Mouse (Mus musculus) liver, embryonic 14 days (tissue): ENCODE data around the gene Fam213a. TPM values are rescaled to one million over a fixed set of nuclear protein-coding genes. Genes with fewer than 3 reads are reported as not detected.

Experiments used
- polyA plus RNA-seq: library from polyadenylated mRNA; depleted of rRNA; stranded (reverse); fragments of >200 nt; gene quantifications from 2 replicates; pipeline ENCODE4 v1.2.3, GENCODE M21; 2012; rRNA removed

Fam213a gene
- polyA plus RNA-seq, result 37.3 and 41.3 TPM in 2 replicates

DNA sequence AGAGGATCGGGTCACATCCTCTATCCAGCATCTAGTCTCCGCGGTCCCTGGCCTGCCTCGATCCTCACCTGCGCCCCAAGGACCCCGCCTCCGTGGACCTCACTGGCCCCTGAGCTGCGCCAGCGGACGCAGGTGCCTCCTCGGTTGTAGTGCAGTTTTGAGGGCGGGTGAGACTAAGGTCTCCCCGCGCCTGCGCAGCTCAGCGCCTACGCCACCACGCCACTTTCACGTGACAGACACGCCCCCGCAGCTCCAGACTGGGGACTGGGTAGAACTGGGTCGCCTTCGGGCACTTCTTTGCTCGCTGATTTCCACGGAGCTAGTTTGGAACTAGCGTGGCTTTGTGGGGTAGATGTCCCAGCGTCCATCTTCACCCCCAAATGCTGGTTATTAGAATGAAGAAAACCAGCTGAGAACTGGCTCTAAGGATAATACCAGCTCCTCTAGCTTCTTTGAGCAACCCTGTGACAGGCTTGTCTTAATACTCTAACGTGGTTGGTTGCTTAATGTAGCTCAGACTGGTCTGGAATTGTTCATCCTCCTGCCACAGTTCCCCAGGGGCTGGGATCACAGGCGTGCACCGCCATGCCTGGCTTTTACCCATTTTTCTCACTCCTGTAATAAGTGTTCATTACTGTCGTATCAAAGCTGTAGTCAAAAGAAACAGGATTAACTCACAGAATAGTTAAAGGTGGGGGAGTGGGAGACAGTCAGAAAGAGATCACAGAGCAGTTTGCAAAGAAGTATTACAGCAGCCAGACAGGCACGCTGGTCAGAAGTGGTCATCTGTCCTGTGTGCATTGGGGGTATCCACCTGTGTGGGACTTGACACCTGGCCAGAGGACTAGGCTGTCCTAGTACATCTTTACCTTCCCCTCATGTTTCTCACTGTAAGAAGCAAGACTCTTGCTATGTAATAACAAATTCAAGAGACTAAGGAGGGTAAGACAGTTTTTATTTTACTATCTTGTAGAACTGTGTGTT, at the start of gene Fam213a:
Fam213a (minus strand) TSS at position 159 of the 984 bp plus-strand sequence.

DNA sequence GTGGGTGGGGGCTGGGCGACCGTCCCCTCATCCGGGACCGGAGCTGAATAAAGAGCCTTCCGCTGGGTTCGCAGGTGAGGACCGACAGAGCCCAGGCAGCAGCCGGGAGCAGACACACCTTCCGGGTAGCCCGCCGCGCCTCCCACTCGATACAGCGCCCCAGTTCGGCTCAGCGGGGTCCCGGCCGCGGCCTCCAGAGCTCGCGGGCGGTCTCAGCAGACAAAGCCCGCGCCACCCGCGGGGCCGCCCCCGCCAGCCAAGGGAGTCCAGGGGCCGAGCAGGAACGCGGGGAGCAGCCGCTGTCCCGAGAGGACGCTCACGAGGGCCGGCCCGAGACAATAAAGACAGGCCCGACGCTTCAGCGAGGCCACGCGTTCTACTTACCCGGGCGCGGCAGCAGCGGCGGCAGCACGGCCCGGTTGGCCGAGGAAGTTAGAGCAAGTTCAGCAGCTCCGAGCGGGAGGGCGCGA, 47.2 kb downstream of the Fam213a start, which contains the start of gene Tspan14:
Tspan14 (minus strand) TSS at position 416 of the 470 bp plus-strand sequence.

Other genes with a start within 250 kb of the Fam213a start
- gene Sh2d4b, start 120.5 kb downstream of the Fam213a start, polyA plus RNA-seq, result 0.23 and 0.24 TPM in 2 replicates
- 18.8 and 22.3 TPM in 2 replicates for gene Tspan14, start 47.0 kb downstream of the Fam213a start, polyA plus RNA-seq
- not detected in 2 replicates for gene Dydc2, start 55.4 kb upstream of the Fam213a start, polyA plus RNA-seq
- not detected in 2 replicates for gene Dydc1, start 59.1 kb upstream of the Fam213a start, polyA plus RNA-seq
- gene Mat1a, start 91.2 kb upstream of the Fam213a start, polyA plus RNA-seq, result 7.2 and 8.7 TPM in 2 replicates
- 0.07 and 0.10 TPM in 2 replicates for gene Sftpa1, start 118.0 kb upstream of the Fam213a start, polyA plus RNA-seq
- gene Mbl1, start 137.7 kb upstream of the Fam213a start, polyA plus RNA-seq, result 10.3 and 11.5 TPM in 2 replicates
- not detected in 2 replicates for gene Sftpd, start 171.4 kb upstream of the Fam213a start, polyA plus RNA-seq